18 mouse cellular contexts compared by ENCODE assay signal in the genomic region with DNA sequence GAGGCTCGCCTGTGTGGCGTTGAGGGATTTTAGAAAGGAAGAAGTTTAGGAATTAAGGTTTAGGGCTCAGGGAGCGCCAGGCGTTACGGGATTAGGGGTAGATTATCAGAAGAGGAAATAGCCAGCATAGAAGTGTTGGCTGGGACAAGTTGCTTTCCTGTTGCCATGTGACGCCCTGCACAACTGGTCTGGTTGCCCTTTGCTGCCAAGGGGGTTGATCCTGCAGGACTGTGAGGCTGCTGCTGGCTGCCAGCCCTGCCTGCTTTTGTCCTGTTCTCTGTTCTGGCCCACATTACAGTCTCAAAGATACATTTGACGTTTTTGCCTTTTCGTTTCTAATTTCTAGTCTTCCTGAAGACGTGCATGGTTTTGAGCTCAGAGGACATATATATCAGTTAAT. TPM values are rescaled to one million over a fixed set of nuclear protein-coding genes. Genes with fewer than 3 reads are reported as not detected.
A peak's percentile ranks its signal among the peaks of the same experiment; 100 is the strongest.
DNase-seq lines count a peak whose midpoint lies in the region; ATAC-seq lines count a peak whose summit lies in the region.
"Had no signal": no experiment of that assay in that cellular context is flagged by ENCODE, and none has a peak within 500 bp of the region (broad histone marks: within the 10 kb centered on the region; RNA-seq: fewer than 3 reads in every experiment).

No protein-coding gene starts in this region.

- peaks cover 94% of the 10 kb centered on the region for H3K36me3 ChIP-seq in kidney, embryonic 15.5 days
- H3K36me3 ChIP-seq in intestine, embryonic 15.5 days: peaks cover 61% of the 10 kb centered on the region

- peaks cover 20% of the 10 kb centered on the region for H3K4me1 ChIP-seq in kidney, embryonic 15.5 days
- peaks cover 3% of the 10 kb centered on the region; the same call in 1 of the 2 replicates for H3K4me1 ChIP-seq in intestine, embryonic 15.5 days (replicated peaks)

- DNase-seq in gastrocnemius, adult 18-20 months (ENCODE audit: low spot score): peak; percentile 58
- no peak for DNase-seq in gastrocnemius, postnatal 4 days (ENCODE audit: low spot score in 2 of 2)
- peak; percentile 64 for DNase-seq in kidney, adult 18-20 months
- DNase-seq in MN1 (ENCODE audit: low spot score): peak; percentile 79
- peak; percentile 71 for DNase-seq in kidney, adult 9 months
- DNase-seq: cerebellum, adult 11-12 months; left cerebral cortex, postnatal 4 days; midbrain, embryonic 14.5 days; right cerebral cortex, postnatal 14 days had no signal

- ATAC-seq in kidney, embryonic 15.5 days (replicated peaks; ENCODE audit: low FRiP score): no peak
- ATAC-seq in intestine, embryonic 15.5 days: no peak
- ATAC-seq in CD4-positive, CD25-positive, alpha-beta regulatory T cell, adult 4 months: no peak
- ATAC-seq: activated CD4-positive, CD25-positive, alpha-beta regulatory T cell, adult 4 months; liver, embryonic 12.5 days had no signal

- no peak overlapping the region for H3K27ac ChIP-seq in kidney, embryonic 15.5 days
- no peak overlapping the region for H3K27ac ChIP-seq in intestine, embryonic 15.5 days
- H3K27ac ChIP-seq: embryonic facial prominence, embryonic 13.5 days; heart, embryonic 13.5 days; hindbrain, embryonic 14.5 days; kidney, postnatal 0 days; liver, embryonic 12.5 days had no signal

- H3K4me2 ChIP-seq in kidney, embryonic 15.5 days: no peak overlapping the region
- no peak overlapping the region for H3K4me2 ChIP-seq in intestine, embryonic 15.5 days (replicated peaks)
- H3K4me2 ChIP-seq: embryonic facial prominence, embryonic 13.5 days; heart, embryonic 13.5 days; hindbrain, embryonic 14.5 days; liver, embryonic 12.5 days had no signal

- H3K4me3 ChIP-seq in kidney, embryonic 15.5 days (replicated peaks): no peak overlapping the region
- no peak overlapping the region for H3K4me3 ChIP-seq in intestine, embryonic 15.5 days (replicated peaks)
- H3K4me3 ChIP-seq: embryonic facial prominence, embryonic 13.5 days; heart, embryonic 13.5 days; liver, embryonic 12.5 days had no signal

- no peak overlapping the region for H3K9ac ChIP-seq in kidney, embryonic 15.5 days
- no peak overlapping the region for H3K9ac ChIP-seq in intestine, embryonic 15.5 days
- H3K9ac ChIP-seq: embryonic facial prominence, embryonic 13.5 days; heart, embryonic 13.5 days; hindbrain, embryonic 14.5 days; liver, embryonic 12.5 days had no signal

- H3K9me3 ChIP-seq in kidney, embryonic 15.5 days (replicated peaks): no peaks in the 10 kb centered on the region
- no peaks in the 10 kb centered on the region for H3K9me3 ChIP-seq in intestine, embryonic 15.5 days
- H3K9me3 ChIP-seq: embryonic facial prominence, embryonic 13.5 days; heart, embryonic 13.5 days; liver, embryonic 12.5 days had no signal

- 92% methylated on average over 9 of the region's 9 CpGs for WGBS in kidney, embryonic 15.5 days
- WGBS in intestine, embryonic 15.5 days: 86% methylated on average over 9 of the region's 9 CpGs

- H3K27me3 ChIP-seq in kidney, embryonic 15.5 days: no peaks in the 10 kb centered on the region
- no peaks in the 10 kb centered on the region for H3K27me3 ChIP-seq in intestine, embryonic 15.5 days (replicated peaks)
- H3K27me3 ChIP-seq: embryonic facial prominence, embryonic 13.5 days; heart, embryonic 13.5 days; liver, embryonic 12.5 days had no signal

RNA-seq across cellular contexts. Expression of a gene that starts 12.5 kb away (rescaled TPM):
- total RNA-seq in gastrocnemius, adult 18-20 months (2021): 100 to 1,000 TPM; 197 to 208 TPM
- total RNA-seq in gastrocnemius, postnatal 4 days (2021): 100 to 1,000 TPM; 205 to 215 TPM
- 502 and 516 TPM in 2 replicates for polyA plus RNA-seq in kidney, embryonic 15.5 days (2015; fragmentation: Nextera tagmentation; extraction: Ambion mirVana)
- 530 and 607 TPM in 2 replicates for polyA plus RNA-seq in intestine, embryonic 15.5 days (2015; fragmentation: Nextera tagmentation; extraction: Ambion mirVana)
- 1,000 to 10,000 TPM; 1,029 to 1,509 TPM for polyA plus RNA-seq in CD4-positive, CD25-positive, alpha-beta regulatory T cell, adult 4 months (2017; shearing (Covaris generic))

RNA-seq across cellular contexts. Expression of a gene that starts 34.9 kb away (rescaled TPM):
- 1 to 10 TPM; 4.2 to 7.7 TPM for total RNA-seq in gastrocnemius, adult 18-20 months (2021)
- 10 to 100 TPM; 32.3 to 35.7 TPM for total RNA-seq in gastrocnemius, postnatal 4 days (2021)
- polyA plus RNA-seq in kidney, embryonic 15.5 days (2015; fragmentation: Nextera tagmentation; extraction: Ambion mirVana): 31.7 and 32.4 TPM in 2 replicates
- polyA plus RNA-seq in intestine, embryonic 15.5 days (2015; fragmentation: Nextera tagmentation; extraction: Ambion mirVana): 16.3 and 17.3 TPM in 2 replicates
- polyA plus RNA-seq in CD4-positive, CD25-positive, alpha-beta regulatory T cell, adult 4 months (2017; shearing (Covaris generic)): 10 to 100 TPM in 1 of 2 experiments, 1 to 10 TPM in 1; 7.7 to 16.0 TPM

RNA-seq across cellular contexts. Expression of a gene that starts 52.4 kb away (rescaled TPM):
- 1 to 10 TPM; 1.6 to 1.9 TPM for total RNA-seq in gastrocnemius, adult 18-20 months (2021)
- 10 to 100 TPM; 37.2 to 39.4 TPM for total RNA-seq in gastrocnemius, postnatal 4 days (2021)
- polyA plus RNA-seq in kidney, embryonic 15.5 days (2015; fragmentation: Nextera tagmentation; extraction: Ambion mirVana): 9.5 and 11.1 TPM in 2 replicates
- 4.7 and 5.9 TPM in 2 replicates for polyA plus RNA-seq in intestine, embryonic 15.5 days (2015; fragmentation: Nextera tagmentation; extraction: Ambion mirVana)
- polyA plus RNA-seq in CD4-positive, CD25-positive, alpha-beta regulatory T cell, adult 4 months (2017; shearing (Covaris generic)): 1 to 10 TPM; 1.2 to 2.3 TPM

Comparison
In these comparisons a context has a peak if more than half of its experiments do, and no peak if none do; other contexts are left out.
1. DNase-seq: peak in gastrocnemius, adult 18-20 months (single experiment), kidney, adult 18-20 months (single experiment), MN1 (single experiment) and kidney, adult 9 months (single experiment); none in gastrocnemius, postnatal 4 days (0 of 2).